19 mouse cellular contexts compared by ENCODE assay signal in genomic region chr16:39058869-39059268, GRCm38 (mm10).
"Had no signal": no experiment of that assay in that cellular context is flagged by ENCODE, and none has a peak within 500 bp of the region (broad histone marks: within the 10 kb centered on the region; RNA-seq: fewer than 3 reads in every experiment).

No protein-coding gene starts in this region.

- H3K4me3 ChIP-seq: liver, embryonic 15.5 days; lung, embryonic 15.5 days; megakaryocyte, embryonic 14.5 days; midbrain, embryonic 13.5 days; midbrain, embryonic 15.5 days; neural tube, embryonic 13.5 days; neural tube, embryonic 15.5 days; stomach, embryonic 15.5 days had no signal

- H3K27me3 ChIP-seq: liver, embryonic 15.5 days; lung, embryonic 15.5 days; megakaryocyte, embryonic 14.5 days; midbrain, embryonic 13.5 days; midbrain, embryonic 15.5 days; neural tube, embryonic 13.5 days; neural tube, embryonic 15.5 days; stomach, embryonic 15.5 days had no signal

- H3K36me3 ChIP-seq: liver, embryonic 15.5 days; lung, embryonic 15.5 days; midbrain, embryonic 13.5 days; midbrain, embryonic 15.5 days; neural tube, embryonic 13.5 days; neural tube, embryonic 15.5 days; stomach, embryonic 15.5 days had no signal

- H3K27ac ChIP-seq: liver, embryonic 15.5 days; lung, embryonic 15.5 days; macrophage; midbrain, embryonic 13.5 days; midbrain, embryonic 15.5 days; neural tube, embryonic 13.5 days; neural tube, embryonic 15.5 days; stomach, embryonic 15.5 days had no signal

- H3K9ac ChIP-seq: liver, embryonic 15.5 days; liver, postnatal 0 days; lung, embryonic 15.5 days; midbrain, embryonic 13.5 days; midbrain, embryonic 15.5 days; neural tube, embryonic 13.5 days; neural tube, embryonic 15.5 days; stomach, embryonic 15.5 days had no signal

- H3K4me1 ChIP-seq: liver, embryonic 15.5 days; lung, embryonic 15.5 days; megakaryocyte, embryonic 14.5 days; midbrain, embryonic 13.5 days; midbrain, embryonic 15.5 days; neural tube, embryonic 13.5 days; neural tube, embryonic 15.5 days; stomach, embryonic 15.5 days had no signal

- H3K9me3 ChIP-seq: liver, embryonic 15.5 days; lung, embryonic 15.5 days; megakaryocyte, embryonic 14.5 days; midbrain, embryonic 13.5 days; midbrain, embryonic 15.5 days; neural tube, embryonic 13.5 days; neural tube, embryonic 15.5 days; stomach, embryonic 15.5 days had no signal

- H3K4me2 ChIP-seq: liver, embryonic 15.5 days; lung, embryonic 15.5 days; midbrain, embryonic 11.5 days; midbrain, embryonic 13.5 days; midbrain, embryonic 15.5 days; neural tube, embryonic 13.5 days; neural tube, embryonic 15.5 days; stomach, embryonic 15.5 days had no signal

- ATAC-seq: liver, postnatal 0 days; lung, postnatal 0 days; midbrain, embryonic 13.5 days; midbrain, embryonic 15.5 days had no signal

- DNase-seq: liver, postnatal 0 days; lung, adult 2 months; lung, postnatal 14 days; lung, postnatal 36 days; right cerebral cortex, postnatal 14 days; thymus, adult 18-20 months; thymus, postnatal 14 days; thymus, postnatal 36 days had no signal
